Mouse (Mus musculus): ENCODE data around the gene Fam221a.

Fam221a gene

GRCm38 (mm10) chr6:49367159-49368054 is at the start of gene Fam221a:
Gene Fam221a, plus strand, starts transcription at chr6:49367739.
- peak; percentile 91 for DNase-seq (ENCODE audit: low read depth, low spot score)

GRCm38 (mm10) chr6:49318966-49319594 is 48.5 kb upstream of the Fam221a start, which contains the start of gene Ccdc126:
Gene Ccdc126, plus strand, starts transcription at chr6:49319274.
- DNase-seq (ENCODE audit: low read depth, low spot score), result peak; percentile 97

GRCm38 (mm10) chr6:49319595-49320315 is 47.8 kb upstream of the Fam221a start:
- peak; percentile 59 for DNase-seq (ENCODE audit: low read depth, low spot score)

- no peak for DNase-seq (ENCODE audit: low read depth, low spot score)
Measured at GRCm38 (mm10) chr6:49321341-49321740, 46.2 kb upstream of the Fam221a start.

- no peak for DNase-seq (ENCODE audit: low read depth, low spot score)
Measured at GRCm38 (mm10) chr6:49322056-49322455, 45.5 kb upstream of the Fam221a start.

GRCm38 (mm10) chr6:49322986-49323385 is 44.6 kb upstream of the Fam221a start:
- DNase-seq (ENCODE audit: low read depth, low spot score), result no peak

GRCm38 (mm10) chr6:49324528-49324927 is 43.0 kb upstream of the Fam221a start:
- DNase-seq (ENCODE audit: low read depth, low spot score), result peak; percentile 51

- no peak for DNase-seq (ENCODE audit: low read depth, low spot score)
Measured at GRCm38 (mm10) chr6:49325294-49325693, 42.2 kb upstream of the Fam221a start.

- no peak for DNase-seq (ENCODE audit: low read depth, low spot score)
Measured at GRCm38 (mm10) chr6:49326846-49327245, 40.7 kb upstream of the Fam221a start.

GRCm38 (mm10) chr6:49331369-49332059 is 36.0 kb upstream of the Fam221a start:
- no peak for DNase-seq (ENCODE audit: low read depth, low spot score)

- DNase-seq (ENCODE audit: low read depth, low spot score), result no peak
Measured at GRCm38 (mm10) chr6:49332060-49332370, 35.5 kb upstream of the Fam221a start.

GRCm38 (mm10) chr6:49338566-49338965 is 29.0 kb upstream of the Fam221a start:
- no peak for DNase-seq (ENCODE audit: low read depth, low spot score)

- no peak for DNase-seq (ENCODE audit: low read depth, low spot score)
Measured at GRCm38 (mm10) chr6:49339145-49339544, 28.4 kb upstream of the Fam221a start.

- no peak for DNase-seq (ENCODE audit: low read depth, low spot score)
Measured at GRCm38 (mm10) chr6:49343737-49344469, 23.6 kb upstream of the Fam221a start.

GRCm38 (mm10) chr6:49349826-49350225 is 17.7 kb upstream of the Fam221a start:
- DNase-seq (ENCODE audit: low read depth, low spot score), result no peak

GRCm38 (mm10) chr6:49354613-49355012 is 12.9 kb upstream of the Fam221a start:
- DNase-seq (ENCODE audit: low read depth, low spot score), result no peak

GRCm38 (mm10) chr6:49355171-49355570 is 12.4 kb upstream of the Fam221a start:
- DNase-seq (ENCODE audit: low read depth, low spot score), result no peak

GRCm38 (mm10) chr6:49360420-49360819 is 7.1 kb upstream of the Fam221a start:
- DNase-seq (ENCODE audit: low read depth, low spot score), result no peak

GRCm38 (mm10) chr6:49368212-49368611 is 673 bp downstream of the Fam221a start:
- no peak for DNase-seq (ENCODE audit: low read depth, low spot score)

- no peak for DNase-seq (ENCODE audit: low read depth, low spot score)
Measured at GRCm38 (mm10) chr6:49372705-49373104, 5.2 kb downstream of the Fam221a start.

- DNase-seq (ENCODE audit: low read depth, low spot score), result no peak
Measured at GRCm38 (mm10) chr6:49373943-49374342, 6.4 kb downstream of the Fam221a start.
